Mouse (Mus musculus): ENCODE results near the gene Shisal2a. TPM values are rescaled to one million over a fixed set of nuclear protein-coding genes. Genes with fewer than 3 reads are reported as not detected.

Gene Shisal2a
- polyA plus RNA-seq (2016; fragmentation: Nextera tagmentation; extraction: Ambion mirVana) = 3.2 and 3.5 TPM in 2 replicates

DNA sequence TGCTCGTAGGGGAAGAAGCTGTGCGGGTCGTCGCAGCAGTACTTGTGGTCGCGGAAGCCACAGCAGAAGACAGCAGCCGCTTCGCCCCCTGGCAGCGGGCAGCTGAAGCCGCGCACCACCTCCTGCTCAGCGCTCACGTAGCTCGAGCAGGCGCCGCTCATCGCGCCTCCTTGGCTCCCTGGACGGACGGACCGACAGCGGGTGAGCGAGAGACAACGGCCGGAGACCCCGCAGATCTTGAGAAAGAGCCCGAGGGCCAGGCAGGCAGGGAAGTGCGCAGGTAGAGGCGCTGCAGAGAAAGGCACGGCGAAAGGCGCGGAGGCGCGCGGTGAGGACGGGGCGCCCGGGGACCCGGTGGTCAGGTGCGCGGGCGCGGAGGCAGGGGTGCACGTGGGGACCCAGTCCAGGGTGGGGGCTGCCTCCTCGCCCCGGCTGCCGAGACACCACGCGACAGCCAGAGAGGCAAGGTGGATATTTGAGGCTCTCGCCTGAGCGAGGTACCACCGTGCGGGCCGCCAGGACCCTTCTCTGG, at the start of gene Shisal2a:
Gene Shisal2a (minus strand): TSS at position 167 of the 532 bp plus-strand sequence.
- H3K36me3 ChIP-seq = no peaks in the 10 kb centered on the region
- no peaks in the 10 kb centered on the region for H3K9me3 ChIP-seq
- peak within 1 kb of the TSS; percentile 45 for H3K4me3 ChIP-seq
- ATAC-seq (ENCODE audit: low FRiP score, low read depth) = no peak
- H3K9ac ChIP-seq = peak within 1 kb of the TSS; percentile 68
- 2% methylated on average over 55 of the region's 55 CpGs for WGBS
- H3K4me1 ChIP-seq = peaks cover 24% of the 10 kb centered on the region
- H3K4me2 ChIP-seq (replicated peaks) = peak within 1 kb of the TSS; percentile 83
- no peak within 1 kb of the TSS for H3K27ac ChIP-seq
- H3K27me3 ChIP-seq (replicated peaks) = peaks cover 23% of the 10 kb centered on the region

DNA sequence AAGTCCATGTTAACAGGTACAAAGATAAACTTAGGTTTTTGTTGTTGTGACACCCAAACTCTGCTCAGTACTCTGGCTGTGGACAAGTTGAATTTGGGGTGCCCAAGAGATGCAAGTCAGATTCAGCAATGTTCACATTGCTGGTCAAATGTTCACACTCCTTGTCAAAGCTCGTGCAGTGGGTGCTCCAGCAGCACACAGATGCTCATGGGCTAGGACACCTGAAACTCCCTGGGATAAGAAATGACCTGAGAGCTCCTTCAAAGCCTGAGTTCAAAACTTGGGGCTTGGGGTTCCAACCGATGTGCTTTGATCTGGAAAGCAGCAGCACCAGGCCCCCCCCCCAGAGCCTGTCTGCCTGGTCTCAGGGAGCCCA, 48.4 kb upstream of the Shisal2a start:
- H3K27me3 ChIP-seq (replicated peaks) = no peaks in the 10 kb centered on the region
- peak overlapping the region; percentile 17; the same call in 1 of the 2 replicates for H3K4me2 ChIP-seq (replicated peaks)
- peak overlapping the region; percentile 34; the same call in 1 of the 2 replicates for H3K27ac ChIP-seq
- H3K9me3 ChIP-seq = no peaks in the 10 kb centered on the region
- no peak overlapping the region for H3K9ac ChIP-seq
- H3K4me1 ChIP-seq = peaks cover 28% of the 10 kb centered on the region
- no peaks in the 10 kb centered on the region for H3K36me3 ChIP-seq
- H3K4me3 ChIP-seq = no peak overlapping the region
- ATAC-seq (ENCODE audit: low FRiP score, low read depth) = no peak
- 24% methylated on average over 2 of the region's 2 CpGs for WGBS

GRCm38 (mm10) chr4:108430656-108431560, 47.8 kb upstream of the Shisal2a start:
- Histone ChIP-seq H3K36me3 (no peaks in the 10 kb centered on the region), H3K4me1 (peaks cover 28% of the 10 kb centered on the region), H3K9ac (no peak overlapping the region), H3K4me2 (replicated peaks) (peak overlapping the region; percentile 17; the same call in 1 of the 2 replicates), H3K27me3 (replicated peaks) (no peaks in the 10 kb centered on the region), H3K9me3 (no peaks in the 10 kb centered on the region), H3K27ac (peak overlapping the region; percentile 34; the same call in 1 of the 2 replicates), H3K4me3 (no peak overlapping the region)
- WGBS = 18% methylated on average over 4 of the region's 4 CpGs
- ATAC-seq (ENCODE audit: low FRiP score, low read depth) = peak; percentile 88

- H3K4me1 ChIP-seq = peaks cover 25% of the 10 kb centered on the region
- no peaks in the 10 kb centered on the region for H3K9me3 ChIP-seq
- H3K27ac ChIP-seq = no peak overlapping the region
- 96% methylated on average over 6 of the region's 6 CpGs for WGBS
- H3K4me2 ChIP-seq (replicated peaks) = no peak overlapping the region
- H3K9ac ChIP-seq = no peak overlapping the region
- no peak for ATAC-seq (ENCODE audit: low FRiP score, low read depth)
- no peaks in the 10 kb centered on the region for H3K36me3 ChIP-seq
- H3K27me3 ChIP-seq (replicated peaks) = no peaks in the 10 kb centered on the region
- H3K4me3 ChIP-seq = no peak overlapping the region
Observed at GRCm38 (mm10) chr4:108428341-108428721, 45.2 kb upstream of the Shisal2a start.

DNA sequence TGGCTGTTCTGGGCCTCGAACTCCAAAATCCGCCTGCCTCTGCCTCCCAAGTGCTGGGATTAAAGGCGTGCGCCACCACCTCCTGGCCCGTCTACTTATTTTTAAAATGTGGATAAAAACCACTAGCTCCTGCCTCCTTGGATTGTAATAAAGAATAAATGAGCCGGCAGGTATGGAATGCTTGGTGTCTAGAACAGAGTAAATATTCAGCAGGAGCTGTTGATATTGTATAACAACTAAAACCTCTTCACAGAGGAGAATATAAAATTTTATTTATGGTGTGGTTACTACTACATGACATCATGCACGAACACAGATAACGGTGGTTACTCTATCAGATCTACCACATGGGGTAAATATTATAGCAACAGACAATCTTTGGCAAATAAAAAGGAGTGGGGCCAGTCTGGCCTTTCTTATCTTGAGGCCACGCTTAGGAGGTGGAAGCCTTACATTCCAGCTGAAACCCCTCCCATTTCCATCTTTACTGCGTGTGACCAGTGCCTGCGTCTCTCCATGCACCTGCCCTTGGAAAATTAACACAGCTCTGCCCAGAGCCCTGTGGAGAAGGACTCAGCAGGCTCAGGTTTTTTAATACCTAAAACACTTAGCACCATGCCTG, 44.7 kb upstream of the Shisal2a start:
- Histone ChIP-seq H3K4me3 (no peak overlapping the region), H3K4me1 (peaks cover 20% of the 10 kb centered on the region), H3K9me3 (no peaks in the 10 kb centered on the region), H3K36me3 (no peaks in the 10 kb centered on the region), H3K9ac (no peak overlapping the region), H3K27ac (no peak overlapping the region), H3K27me3 (replicated peaks) (no peaks in the 10 kb centered on the region), H3K4me2 (replicated peaks) (no peak overlapping the region)
- 81% methylated on average over 11 of the region's 11 CpGs for WGBS
- ATAC-seq (ENCODE audit: low FRiP score, low read depth) = no peak

DNA sequence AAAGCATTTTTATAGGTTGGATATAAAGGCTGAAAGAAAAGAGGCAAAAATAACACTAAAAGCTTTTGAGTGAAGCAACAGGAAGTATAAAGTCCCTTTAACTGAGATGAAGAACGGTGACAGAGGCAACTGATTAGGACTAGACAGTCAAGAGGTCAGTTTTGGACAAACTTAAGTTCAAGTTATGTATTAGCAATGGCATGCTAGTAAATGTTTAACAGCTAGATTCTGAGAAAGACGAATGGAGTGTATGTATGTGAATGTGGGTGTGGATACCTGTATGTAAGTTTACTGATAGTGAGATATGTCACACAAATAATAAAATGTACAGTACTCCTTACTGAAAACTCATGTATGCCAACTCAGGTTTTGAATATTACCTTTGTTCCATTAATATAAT, 41.4 kb upstream of the Shisal2a start:
- Histone ChIP-seq H3K9me3 (no peaks in the 10 kb centered on the region), H3K4me3 (no peak overlapping the region), H3K4me2 (replicated peaks) (no peak overlapping the region), H3K27ac (no peak overlapping the region), H3K9ac (no peak overlapping the region), H3K36me3 (no peaks in the 10 kb centered on the region), H3K27me3 (replicated peaks) (no peaks in the 10 kb centered on the region), H3K4me1 (no peaks in the 10 kb centered on the region)
- WGBS = 85% methylated on average over 2 of the region's 2 CpGs
- no peak for ATAC-seq (ENCODE audit: low FRiP score, low read depth)

DNA sequence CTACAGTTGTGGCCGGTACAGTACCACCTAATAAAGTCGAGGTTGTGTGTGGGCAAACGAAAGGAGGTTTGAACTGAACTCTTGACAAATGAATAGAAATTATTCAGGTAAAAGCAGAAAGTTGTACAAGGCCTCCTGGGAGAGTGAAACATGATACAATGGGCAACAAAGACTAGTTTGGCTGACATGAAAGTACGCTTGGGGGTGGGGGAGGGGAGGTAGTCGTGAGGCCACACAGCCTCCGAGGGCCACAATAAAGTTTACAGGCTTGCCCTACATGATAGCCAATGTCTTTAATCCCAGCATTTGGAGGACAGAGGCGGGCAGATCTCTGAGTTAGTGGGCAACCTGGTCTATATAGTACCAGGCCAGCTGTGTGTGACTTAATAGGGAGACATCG, 24.5 kb upstream of the Shisal2a start:
- no peaks in the 10 kb centered on the region for H3K27me3 ChIP-seq (replicated peaks)
- H3K36me3 ChIP-seq = no peaks in the 10 kb centered on the region
- 0 out of 2 replicates have a peak overlapping the region, but pooled peaks have one; percentile 9 for H3K4me2 ChIP-seq (replicated peaks)
- peaks cover 21% of the 10 kb centered on the region for H3K4me1 ChIP-seq
- no peak overlapping the region for H3K27ac ChIP-seq
- no peak overlapping the region for H3K9ac ChIP-seq
- no peak overlapping the region for H3K4me3 ChIP-seq
- no peak for ATAC-seq (ENCODE audit: low FRiP score, low read depth)
- no peaks in the 10 kb centered on the region for H3K9me3 ChIP-seq
- 32% methylated on average over 8 of the region's 8 CpGs for WGBS

- Histone ChIP-seq H3K27me3 (replicated peaks) (no peaks in the 10 kb centered on the region), H3K9ac (peak within 1 kb of the TSS; percentile 64), H3K4me2 (replicated peaks) (peak within 1 kb of the TSS; percentile 87), H3K9me3 (no peaks in the 10 kb centered on the region), H3K27ac (no peak within 1 kb of the TSS; the same call in 1 of the 2 replicates), H3K4me1 (peaks cover 21% of the 10 kb centered on the region), H3K36me3 (no peaks in the 10 kb centered on the region), H3K4me3 (peak within 1 kb of the TSS; percentile 45)
- peak; percentile 41; the same call in 1 of the 2 replicates for ATAC-seq (ENCODE audit: low FRiP score, low read depth)
- 9% methylated on average over 15 of the region's 15 CpGs for WGBS
Observed at GRCm38 (mm10) chr4:108406861-108407401, 23.8 kb upstream of the Shisal2a start, which contains the start of gene Gpx7. TSS of gene Gpx7 (minus strand) at chr4:108406961.

GRCm38 (mm10) chr4:108406138-108406860, 23.1 kb upstream of the Shisal2a start:
- ATAC-seq (ENCODE audit: low FRiP score, low read depth) = peak; percentile 65
- Histone ChIP-seq H3K9me3 (no peaks in the 10 kb centered on the region), H3K27me3 (replicated peaks) (no peaks in the 10 kb centered on the region), H3K4me3 (peak overlapping the region; percentile 45), H3K4me2 (replicated peaks) (peak overlapping the region; percentile 87), H3K9ac (peak overlapping the region; percentile 64), H3K4me1 (peaks cover 21% of the 10 kb centered on the region), H3K36me3 (no peaks in the 10 kb centered on the region), H3K27ac (no peak overlapping the region)
- WGBS = 2% methylated on average over 52 of the region's 52 CpGs

GRCm38 (mm10) chr4:108405766-108406137, 22.6 kb upstream of the Shisal2a start:
- Histone ChIP-seq H3K27me3 (replicated peaks) (no peaks in the 10 kb centered on the region), H3K4me3 (peak overlapping the region; percentile 45), H3K9me3 (no peaks in the 10 kb centered on the region), H3K4me1 (peaks cover 21% of the 10 kb centered on the region), H3K4me2 (replicated peaks) (peak overlapping the region; percentile 87), H3K36me3 (no peaks in the 10 kb centered on the region), H3K9ac (peak overlapping the region; percentile 64), H3K27ac (no peak overlapping the region)
- 69% methylated on average over 3 of the region's 3 CpGs for WGBS
- ATAC-seq (ENCODE audit: low FRiP score, low read depth) = no peak

DNA sequence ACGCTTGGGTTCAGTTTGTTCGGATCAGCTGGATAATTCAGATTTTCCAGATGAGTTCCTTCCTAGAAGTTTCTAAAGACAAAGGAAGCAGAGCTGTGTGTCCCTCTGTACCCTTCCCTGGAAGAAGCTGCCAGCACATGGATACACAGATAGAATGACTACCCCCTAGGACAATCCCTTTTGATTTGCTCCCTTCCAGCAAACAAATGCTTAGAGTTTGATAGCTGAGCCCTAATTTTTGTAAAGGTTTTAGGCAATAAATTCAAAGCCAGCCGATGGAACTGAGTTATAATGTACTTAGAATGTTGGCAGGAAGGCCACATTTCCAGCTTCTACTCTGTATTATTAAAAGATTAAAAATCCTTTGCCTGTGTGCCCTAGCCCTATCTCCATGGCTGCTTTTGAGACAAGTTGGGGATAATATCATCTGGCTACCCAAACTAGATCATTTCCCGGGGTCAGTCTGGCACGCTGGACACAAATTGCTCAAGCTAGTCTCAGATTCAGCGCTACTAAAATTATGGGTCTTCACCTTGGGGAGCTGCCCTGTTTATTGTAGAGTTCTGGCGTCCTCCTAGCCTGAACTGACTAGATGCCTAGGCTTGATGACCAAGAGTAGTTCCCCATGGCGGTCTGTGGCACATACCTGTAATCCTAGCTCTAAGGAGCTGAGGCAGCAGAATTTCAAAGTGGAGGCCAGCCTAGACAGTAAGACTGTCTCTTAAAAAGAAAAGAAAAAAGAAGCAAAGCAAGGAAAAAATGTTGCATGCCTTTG, 20.9 kb upstream of the Shisal2a start:
- no peak overlapping the region for H3K4me2 ChIP-seq (replicated peaks)
- 93% methylated on average over 8 of the region's 8 CpGs for WGBS
- H3K4me1 ChIP-seq = peaks cover 21% of the 10 kb centered on the region
- ATAC-seq (ENCODE audit: low FRiP score, low read depth) = no peak
- no peak overlapping the region for H3K4me3 ChIP-seq
- no peaks in the 10 kb centered on the region for H3K27me3 ChIP-seq (replicated peaks)
- H3K9me3 ChIP-seq = no peaks in the 10 kb centered on the region
- H3K9ac ChIP-seq = no peak overlapping the region
- peaks cover 4% of the 10 kb centered on the region; the same call in 1 of the 2 replicates for H3K36me3 ChIP-seq
- H3K27ac ChIP-seq = no peak overlapping the region

Data from neural tube, embryonic 12.5 days (tissue).